Mouse (Mus musculus) MN1 (cell line): ENCODE results near the gene Mkrn2.

Experiments used
- DNase-seq: peaks from one replicate; pipeline ENCODE4 v3.0.0-alpha.2; 2016; ENCODE audit warnings: low spot score

Mkrn2 gene

DNA sequence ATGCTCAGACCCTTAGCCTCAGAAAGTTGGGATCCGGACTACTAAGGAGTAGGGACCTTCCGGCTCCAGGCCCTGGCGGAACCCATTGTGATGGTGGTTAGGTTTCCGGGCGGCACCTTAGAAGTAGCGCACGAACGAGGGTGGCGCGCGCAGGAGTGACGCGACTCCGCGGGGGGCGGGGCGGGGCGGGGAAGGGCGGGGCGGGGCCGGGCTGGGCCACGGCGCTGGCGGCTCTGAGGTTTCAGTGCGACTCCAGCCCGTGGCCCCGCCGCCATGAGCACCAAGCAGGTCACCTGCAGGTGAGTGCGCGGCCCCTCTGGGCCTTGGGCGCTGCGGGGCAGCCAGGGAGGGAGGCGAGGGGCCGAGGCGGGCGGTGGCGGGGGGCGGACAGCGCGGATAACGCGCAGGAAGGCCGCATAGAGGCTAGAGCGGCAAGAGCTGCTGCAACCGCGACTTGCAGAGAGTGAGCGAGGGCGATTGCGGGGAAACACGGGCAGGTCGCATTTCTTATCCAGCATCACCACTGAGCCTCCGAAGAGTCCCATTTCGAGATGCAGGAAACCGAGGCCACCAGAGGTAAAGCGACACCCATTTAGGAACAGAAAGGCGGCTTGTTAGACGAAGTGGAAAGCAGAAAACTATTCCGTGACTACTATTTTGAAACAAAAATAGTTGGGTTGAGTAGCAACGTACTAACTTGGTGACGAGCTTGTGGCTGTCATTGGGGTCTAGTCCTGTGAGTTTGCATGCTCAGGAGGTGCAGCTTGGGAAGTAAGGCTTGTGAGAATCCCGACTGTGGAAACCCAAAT is at the start of gene Mkrn2:
Gene Mkrn2, plus strand, starts transcription at position 188 of the 809 bp plus-strand sequence.
- DNase-seq = peak; percentile 90

- DNase-seq = peak; percentile 52
Observed at GRCm38 (mm10) chr6:115555485-115555884, 46.2 kb upstream of the Mkrn2 start.

DNA sequence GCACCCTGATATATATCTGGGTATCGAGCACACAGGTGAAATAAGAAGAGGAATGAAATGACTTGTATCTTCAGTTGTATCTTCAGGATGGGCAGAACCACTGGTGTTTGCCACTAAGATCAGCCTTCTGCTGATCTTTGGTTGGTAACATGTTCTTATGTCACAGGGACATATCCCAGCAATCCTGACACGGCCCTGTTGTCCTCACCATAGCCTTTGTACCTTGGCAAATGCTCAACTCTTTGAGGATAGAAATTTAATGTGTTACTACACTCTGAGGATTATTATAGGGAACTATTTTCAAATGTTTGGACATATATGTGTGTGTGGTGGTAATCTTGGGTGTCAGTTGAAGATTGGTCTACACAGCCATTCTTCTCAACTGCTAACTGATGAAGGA is 43.5 kb upstream of the Mkrn2 start:
- no peak for DNase-seq

DNA sequence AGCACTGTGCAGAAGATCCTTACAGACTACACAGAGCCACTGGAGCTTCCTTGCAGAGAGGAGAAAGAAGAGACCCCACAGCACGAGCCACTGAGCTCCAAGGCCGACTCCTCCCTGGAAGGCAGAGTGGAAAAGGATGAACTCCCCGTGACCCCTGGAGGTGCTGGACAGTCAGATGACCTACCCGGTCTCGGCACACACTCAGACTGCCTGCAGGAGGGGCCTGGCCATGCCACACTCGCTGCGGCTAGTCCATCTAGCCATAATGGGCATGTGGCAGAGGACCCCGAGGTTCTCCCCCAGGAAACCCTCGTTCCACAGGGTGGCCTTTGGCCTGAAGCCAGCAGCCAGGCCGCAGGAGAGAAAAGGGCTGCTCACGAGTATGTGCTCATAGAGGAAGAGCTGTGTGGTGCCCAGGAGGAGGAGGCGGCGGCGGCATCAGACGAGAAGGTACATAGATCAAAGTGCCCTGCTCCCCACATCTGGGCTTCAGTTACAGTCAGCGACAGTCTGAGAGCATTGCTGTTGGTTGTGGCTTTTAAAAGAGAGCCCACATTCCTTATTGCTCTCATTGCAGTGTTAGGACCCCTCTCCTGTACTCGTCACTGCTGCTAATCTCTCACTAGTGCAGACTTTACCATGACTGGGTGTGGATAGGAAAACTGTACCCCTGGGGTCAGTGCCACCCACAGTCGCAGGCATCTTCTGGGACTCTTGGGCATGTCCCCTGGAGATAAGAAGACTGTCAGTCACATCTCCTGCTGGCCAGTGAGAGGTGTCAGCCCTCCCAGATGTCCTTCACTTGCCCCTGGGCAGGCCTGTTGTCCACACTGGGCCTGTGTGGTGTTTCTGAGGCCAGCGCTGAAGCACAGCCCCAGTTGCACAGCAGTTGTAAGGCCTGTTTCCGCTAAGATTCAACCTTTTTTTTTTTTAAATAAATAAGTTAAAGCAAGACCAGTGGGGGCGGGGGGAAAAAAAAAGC is 41.8 kb upstream of the Mkrn2 start:
- DNase-seq = no peak

- no peak for DNase-seq
Observed at GRCm38 (mm10) chr6:115565479-115566045, 36.1 kb upstream of the Mkrn2 start.

DNA sequence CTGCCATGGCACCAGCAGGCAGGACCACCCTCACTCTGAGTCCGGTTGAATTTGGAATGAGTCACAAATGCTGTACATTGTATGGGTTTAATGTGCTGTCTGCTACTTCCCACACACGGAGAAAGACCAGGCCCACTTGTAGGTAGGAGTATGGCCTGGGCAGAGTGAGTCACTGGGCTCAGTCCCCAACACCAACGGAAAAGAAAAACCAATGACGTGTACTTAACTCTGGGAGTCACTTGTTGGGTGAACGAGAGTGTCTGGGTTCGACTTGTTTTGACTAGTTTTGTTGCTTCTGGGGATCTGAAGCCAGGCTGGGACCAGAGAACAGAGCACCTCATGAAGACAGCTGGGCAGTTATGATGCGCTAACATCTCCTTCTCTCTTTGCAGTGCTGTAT is 27.5 kb upstream of the Mkrn2 start:
- DNase-seq = no peak

GRCm38 (mm10) chr6:115577407-115577806 is 24.3 kb upstream of the Mkrn2 start:
- DNase-seq = no peak

DNA sequence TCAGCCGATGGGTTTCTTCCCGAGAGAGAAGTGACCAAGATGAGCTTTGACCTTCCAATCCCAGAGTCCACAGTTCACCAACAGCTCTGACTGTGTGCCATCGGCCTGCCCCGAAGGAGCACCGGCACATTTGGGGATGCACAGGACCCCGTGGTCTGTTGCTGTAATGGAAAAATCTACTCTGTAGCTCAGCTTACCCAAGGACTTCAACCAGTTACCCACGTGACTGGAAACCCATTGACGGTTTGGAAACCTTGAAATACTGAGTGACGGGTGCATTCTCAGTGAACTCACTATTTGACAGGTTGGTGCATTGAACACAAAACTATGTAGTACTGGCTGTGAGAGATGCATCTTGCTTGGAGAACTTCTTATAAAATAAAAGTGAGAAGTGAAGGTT is 23.8 kb upstream of the Mkrn2 start:
- no peak for DNase-seq

DNA sequence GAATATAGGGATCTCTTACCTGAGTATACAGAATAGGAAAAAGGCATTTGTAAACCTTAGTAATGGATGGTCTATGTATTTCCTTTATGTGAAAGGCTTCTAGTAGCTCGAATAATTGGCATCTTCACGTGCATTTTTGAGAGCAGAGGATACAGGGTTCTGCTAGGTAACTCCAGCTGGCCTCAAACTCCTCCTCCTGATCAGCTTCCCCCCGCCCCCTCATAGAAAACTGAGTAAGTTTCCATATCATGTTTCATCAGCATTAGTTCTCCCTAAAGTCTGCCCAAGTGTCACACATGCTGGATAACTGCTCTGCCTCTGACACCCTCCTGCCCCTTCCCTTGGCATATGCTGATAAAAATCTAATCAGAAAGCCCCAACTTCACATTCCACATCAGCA is 20.9 kb upstream of the Mkrn2 start:
- no peak for DNase-seq

DNA sequence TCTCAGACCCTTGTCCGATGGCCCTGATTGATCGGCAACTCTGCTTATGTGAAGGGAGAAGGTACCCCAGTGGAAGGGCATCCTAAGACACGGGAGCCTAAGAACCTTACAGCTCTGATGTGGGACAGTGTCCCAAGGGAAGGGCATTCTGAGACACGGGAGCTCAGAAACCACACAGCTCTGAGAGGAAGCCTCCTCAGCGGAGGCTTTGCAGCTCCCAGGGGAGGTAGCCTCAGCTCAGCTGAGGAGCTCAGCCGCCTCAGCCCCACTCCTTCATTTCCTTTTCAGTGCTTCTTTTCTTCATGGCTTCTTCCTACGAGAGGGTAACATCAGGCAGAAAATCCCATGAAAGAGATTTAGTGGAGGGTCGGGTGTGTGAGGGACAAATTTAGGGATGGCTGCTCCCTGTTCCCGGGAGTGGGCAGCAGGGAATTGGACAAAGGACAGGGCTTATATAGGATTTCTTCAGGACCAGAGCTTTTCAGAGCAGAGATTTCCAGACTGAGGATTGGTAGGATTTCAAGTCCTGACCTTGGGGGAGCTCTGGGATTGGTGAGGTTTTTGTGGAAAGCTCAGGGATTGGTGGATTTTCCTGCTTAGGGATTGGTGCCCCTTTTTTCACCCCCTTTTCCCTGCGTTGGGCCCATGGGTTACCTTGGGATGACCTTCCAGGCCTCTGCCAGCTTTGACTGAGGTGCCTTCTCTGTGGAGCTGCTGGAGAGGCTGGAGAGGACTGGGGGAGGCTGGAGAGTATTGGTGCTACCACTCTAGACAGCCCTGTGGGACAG is 19.2 kb upstream of the Mkrn2 start:
- DNase-seq = no peak

- no peak for DNase-seq
Observed at GRCm38 (mm10) chr6:115583430-115584125, 18.1 kb upstream of the Mkrn2 start.

DNA sequence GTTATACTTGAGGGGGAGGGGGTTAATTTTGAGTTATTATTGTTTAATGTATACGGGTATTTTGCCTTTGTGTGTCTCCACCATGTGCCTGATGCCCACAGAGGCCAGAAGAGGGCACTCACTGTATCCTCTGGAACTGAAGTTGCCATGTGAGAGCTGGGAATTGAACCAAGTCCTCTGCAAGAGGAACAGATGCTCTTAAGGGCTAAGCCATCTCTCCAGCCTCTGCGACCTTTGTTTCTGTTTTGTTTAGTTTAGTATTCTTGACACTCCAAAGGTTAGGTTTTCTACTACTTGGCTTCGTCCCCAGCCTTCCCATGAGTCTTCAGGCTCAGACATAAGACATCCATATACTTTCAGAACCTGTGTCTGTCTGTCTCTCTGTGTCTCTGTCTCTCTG is 17.5 kb upstream of the Mkrn2 start:
- DNase-seq = no peak

DNA sequence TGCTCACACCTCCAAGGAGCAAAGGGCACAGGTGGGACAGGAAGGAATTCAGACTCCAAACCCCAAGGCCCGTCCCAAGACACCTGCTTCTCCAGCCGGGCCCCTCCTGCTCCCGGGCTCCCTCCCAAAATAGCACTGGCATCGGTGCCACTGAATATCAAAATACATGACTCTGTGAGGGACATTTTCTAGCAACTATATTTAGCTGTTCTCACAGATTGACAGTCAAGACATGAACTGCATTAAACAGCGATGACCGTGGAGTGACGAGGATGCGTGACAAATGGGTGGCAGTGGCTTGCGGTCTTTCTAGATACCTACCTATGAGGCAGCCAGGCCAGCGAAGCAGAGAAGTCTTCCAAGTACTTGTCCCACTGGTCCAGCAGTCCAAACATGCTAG is 15.4 kb upstream of the Mkrn2 start:
- no peak for DNase-seq

DNA sequence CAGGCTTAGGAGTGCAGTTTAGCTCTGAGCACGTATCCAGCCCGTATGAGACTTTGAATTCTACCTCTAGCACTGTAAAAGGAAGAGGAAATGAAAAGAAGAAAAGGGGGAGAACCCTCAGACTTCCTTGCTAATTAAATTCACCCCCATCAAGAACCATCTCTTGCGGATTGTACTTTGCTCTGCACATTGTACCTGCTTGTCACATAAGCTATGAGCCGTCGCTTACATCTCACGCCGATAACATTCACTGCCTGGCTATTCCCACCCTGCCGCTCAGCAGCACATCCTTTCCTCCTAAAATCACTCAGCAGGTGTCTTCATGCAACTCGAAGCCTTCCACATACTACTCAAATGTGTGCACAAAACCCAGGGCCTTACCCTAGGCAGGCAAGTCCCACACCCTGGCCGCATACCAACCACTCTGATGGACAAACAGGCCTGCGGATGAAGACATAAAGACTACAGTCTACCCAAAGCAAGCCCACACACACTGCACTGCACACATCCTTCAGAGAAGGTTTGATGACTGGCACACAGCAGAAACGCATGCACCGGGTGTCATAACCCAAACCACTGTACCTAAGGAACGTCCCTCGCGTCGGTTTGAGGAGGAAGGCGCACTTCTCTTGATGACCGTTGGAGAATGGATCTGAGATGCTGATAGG is 9.9 kb upstream of the Mkrn2 start:
- no peak for DNase-seq

- no peak for DNase-seq
Observed at GRCm38 (mm10) chr6:115592458-115592857, 9.2 kb upstream of the Mkrn2 start, which contains the start of gene Mkrn2os. Mkrn2os (minus strand) TSS chr6:115592576.

- no peak for DNase-seq
Observed at GRCm38 (mm10) chr6:115593252-115593651, 8.4 kb upstream of the Mkrn2 start.

GRCm38 (mm10) chr6:115594463-115594862 is 7.2 kb upstream of the Mkrn2 start:
- DNase-seq = no peak

GRCm38 (mm10) chr6:115595667-115596066 is 6.0 kb upstream of the Mkrn2 start:
- DNase-seq = no peak

GRCm38 (mm10) chr6:115601322-115601714 is 384 bp upstream of the Mkrn2 start:
- no peak for DNase-seq

GRCm38 (mm10) chr6:115606461-115606860 is 4.8 kb downstream of the Mkrn2 start:
- no peak for DNase-seq

DNA sequence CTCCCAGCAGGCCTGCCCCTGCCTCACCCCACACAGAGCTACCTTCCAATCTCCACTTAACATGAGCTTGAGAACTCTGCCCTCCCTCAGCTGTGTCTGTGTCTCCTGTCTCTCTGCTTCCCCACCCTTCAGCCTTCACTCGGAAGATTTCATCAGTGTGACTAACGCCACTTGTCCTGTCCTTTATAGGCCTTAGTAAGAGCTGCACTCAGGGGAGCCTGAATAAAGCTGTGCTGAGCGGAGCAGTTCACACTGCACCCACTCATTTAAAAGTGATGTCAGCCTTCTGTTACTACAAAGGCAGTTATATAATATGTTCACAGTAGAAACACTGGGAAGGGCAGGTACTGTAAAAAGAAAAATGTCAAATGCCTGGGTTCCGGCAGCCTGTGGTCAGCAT is 5.7 kb downstream of the Mkrn2 start:
- DNase-seq = peak; percentile 37
